Mouse (Mus musculus) ES-CJ7 (cell line): ENCODE measurements at regions not wholly inside any gene's neighbourhood (a gene's known extent, or its start where the extent isn't known, plus 50 kb on each side); places are given as distances from the start of the nearest gene placed in this dataset.

ENCODE experiments used
- DNase-seq: peaks from one replicate; pipeline ENCODE4 v3.0.0; 2011; ENCODE audit warnings: low read depth, low spot score

DNA sequence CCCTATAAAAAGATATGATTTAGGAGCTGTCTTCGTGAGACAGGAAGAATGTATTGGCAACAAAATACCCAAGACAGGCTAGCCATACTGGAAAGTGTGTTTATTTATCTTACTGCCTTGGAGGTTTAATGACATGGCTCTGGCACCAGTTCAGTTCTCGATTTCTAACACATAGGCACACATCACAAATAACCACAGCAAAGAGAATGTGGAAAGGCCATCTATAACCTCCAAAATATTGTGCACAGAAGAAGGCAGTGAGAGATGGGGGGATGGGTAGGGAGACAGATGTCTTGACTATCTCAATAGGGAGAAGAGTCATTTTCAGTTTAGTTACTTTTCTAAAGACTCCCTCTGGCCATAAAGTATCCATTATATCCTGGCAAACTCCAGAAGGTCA lies 90.5 kb downstream of the Minar1 start:
- no peak for DNase-seq

DNA sequence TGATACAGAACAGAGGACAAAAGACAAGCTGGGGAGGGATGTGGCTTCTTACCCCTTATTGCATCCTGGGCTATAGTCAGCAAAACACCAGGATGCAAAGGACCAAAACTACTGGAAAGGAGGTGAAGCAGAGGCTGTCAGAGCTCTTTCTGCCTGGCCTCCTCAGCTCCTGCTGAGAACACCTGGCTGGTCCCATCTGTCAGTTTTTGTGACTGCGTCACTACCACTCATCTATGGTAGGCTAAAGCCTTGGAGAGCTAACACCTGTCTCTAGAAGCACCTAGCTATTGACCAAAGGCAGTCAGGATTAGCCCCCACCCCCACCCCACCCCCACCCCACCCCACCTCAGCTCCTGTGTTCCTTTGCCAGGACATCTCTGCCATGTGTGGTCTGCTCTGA lies 98.8 kb downstream of the Minar1 start:
- DNase-seq = no peak

DNA sequence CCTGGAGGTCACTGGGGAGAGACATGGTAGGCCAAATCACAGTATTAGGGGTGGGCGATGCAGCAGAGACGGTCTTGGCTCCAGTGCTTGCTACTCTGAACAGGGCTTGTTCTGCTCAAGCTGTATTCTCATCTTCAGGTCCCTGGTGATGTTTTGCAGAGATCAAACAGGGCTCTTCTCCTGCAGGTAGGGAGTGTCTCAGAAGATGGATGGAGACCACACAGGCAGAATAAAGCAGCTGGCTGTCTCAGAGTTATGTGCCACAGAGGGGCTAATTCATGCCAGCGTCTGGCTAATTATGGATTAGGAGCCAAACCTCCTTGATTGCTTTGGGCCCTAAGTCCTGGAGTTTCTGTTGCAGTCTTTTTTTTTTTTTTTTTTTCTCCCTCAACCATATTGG lies 99.2 kb downstream of the Minar1 start:
- DNase-seq = no peak

DNA sequence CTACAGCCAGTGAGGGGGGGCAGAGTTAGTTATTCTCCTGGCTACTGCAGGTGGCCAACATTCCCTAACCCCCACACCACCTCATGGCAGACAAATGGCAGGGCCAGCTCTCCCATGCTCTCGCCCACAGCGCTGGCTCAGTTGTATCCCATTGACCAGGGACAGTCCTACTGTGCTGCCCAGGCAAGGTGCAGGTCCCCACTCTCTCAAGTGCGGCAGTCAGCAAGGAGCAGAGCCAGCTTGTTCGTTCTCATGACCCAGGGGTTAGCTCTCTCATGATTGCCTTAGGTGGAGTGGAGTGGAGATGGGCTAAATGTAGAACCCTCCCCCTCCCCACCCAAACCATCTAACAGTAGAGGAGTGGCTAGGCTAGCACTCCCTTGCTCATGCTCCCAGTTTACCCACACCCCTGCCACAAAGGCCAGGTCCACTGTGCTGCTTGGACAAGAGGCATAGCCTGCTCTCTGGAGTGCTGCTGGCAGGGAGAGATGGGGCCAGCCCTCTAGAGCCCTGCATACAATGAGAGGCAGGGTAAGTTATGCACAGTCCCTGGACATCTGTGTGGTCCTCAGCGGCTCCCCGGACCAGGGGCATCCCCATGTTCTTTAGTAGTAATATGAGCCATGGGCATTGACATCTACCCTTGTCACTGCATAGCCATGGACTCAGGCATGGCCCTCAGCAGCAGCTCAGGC lies 114.4 kb downstream of the Minar1 start:
- no peak for DNase-seq

DNA sequence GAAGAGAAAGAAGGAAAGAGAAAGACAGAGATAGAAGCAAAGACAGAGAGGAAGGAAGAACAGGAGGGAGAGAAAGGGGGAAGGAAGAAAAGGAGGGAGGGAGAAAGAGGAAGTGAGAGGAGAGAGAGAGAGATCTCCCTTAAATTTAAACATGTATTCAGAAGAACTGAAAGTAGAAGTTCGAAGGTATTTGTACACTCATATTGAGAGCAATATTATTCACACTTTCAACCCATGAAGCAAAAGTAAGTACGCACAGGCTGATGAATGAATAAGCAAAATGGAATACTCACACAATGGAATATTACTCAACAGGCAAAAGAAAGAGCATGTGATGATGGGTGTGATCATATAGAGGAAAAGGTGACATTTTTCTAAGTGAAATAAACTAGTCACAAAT lies 120.8 kb downstream of the Minar1 start:
- no peak for DNase-seq

DNA sequence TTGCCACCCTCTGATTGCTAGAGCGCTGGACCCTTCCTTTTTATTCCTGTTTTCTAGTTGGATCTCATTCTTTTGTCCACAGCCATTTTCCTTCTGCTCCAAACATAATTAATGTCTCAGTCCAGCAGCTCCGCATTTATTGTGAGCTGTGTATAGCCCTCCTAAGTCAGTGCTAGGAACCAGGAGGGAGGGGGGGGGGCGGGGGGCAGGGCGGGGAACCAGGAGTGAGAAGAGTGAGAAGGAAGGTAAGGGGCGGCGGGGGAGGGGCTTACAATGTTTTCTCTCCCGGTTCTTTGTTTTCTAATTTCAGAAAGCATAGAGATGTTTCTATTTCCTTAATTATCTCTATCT lies 125.6 kb downstream of the Minar1 start:
- no peak for DNase-seq

DNA sequence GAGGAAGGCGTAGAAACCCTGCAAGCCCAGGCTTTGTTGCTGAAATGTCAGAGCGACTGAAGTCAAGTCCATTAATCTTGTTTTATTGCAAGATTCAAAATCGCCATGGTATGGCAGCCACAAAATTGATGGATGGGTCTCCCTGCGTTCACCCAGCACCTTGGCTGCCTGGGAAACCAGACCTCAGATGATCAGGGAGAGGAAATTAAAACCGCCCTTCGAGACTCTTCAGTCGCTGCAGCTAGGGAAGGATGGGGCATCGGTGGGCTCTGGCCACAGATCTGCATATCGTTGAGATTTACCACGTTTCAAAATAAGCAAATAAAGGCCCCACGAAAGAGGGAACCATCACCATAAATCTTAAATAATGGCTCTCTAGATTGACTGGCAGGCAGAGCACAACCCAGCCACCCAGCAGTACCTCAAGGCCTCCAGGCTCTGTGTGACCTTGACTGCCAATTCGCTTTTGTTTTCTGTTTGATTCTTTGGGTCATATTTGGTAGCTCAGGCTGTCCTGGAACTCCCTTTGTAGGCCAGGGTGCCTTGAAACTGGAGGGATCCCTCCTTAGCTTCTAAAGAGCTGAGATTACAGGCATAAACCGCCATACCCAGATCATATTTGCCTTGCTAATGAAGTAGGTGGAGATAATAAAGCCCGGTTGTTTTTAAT lies 126.1 kb downstream of the Minar1 start:
- peak; percentile 14 for DNase-seq

DNA sequence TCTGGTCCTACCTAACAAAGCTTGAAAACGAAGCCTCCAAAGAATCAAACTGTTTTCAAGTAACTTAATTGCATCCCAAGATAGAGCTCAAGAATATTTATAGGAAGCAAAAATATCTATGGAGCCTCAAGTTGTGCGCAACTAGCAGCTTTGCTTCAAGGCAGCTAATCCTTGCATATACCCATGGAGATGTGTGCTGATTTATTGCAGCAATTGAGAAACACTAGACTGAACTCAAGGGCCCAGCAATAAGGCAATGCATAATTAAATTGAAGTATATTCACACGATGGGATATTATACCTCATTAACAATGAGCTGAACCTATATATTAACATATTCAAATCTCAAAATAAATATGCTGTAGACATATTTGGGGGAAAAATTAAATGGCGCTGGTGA lies 135.3 kb downstream of the Minar1 start:
- no peak for DNase-seq

DNA sequence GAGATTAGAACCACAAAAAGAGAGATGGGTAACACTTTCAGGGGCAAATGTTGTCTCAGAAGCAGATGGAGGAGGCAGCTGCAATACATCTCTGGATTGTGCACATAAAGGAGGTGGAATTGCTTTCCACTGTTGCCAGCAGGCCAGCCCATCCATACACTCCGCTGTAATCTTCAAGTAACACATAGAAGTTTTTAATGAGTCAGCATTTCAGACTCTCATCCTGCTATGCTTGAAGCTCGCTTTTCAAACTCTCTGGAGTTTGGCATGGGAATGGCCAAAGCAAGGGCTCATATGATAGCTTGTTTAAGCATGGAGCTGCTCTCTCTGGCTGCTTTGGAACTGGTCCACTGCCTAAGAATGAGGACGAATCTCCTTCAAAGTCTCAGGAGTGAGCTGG lies 143.5 kb downstream of the Minar1 start:
- DNase-seq = no peak

DNA sequence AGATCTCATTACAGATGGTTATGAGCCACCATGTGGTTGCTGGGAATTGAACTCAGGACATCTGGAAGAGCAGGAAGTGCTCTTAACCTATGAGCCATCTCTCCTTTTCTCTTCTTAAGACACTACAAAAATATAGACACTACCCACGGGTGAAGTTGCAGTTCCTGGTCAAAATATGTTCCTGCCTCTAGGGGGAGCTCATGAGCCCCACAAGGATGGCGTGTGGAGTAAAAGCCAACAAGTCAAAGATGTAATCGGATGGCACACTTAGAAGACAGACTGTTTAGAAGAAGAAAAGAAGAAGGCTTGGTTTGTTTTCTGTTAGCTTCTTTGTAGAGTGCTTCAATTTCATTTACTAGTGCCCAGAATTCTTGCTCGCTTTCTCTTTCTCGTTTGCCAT lies 161.7 kb downstream of the Minar1 start:
- DNase-seq = peak; percentile 60

DNA sequence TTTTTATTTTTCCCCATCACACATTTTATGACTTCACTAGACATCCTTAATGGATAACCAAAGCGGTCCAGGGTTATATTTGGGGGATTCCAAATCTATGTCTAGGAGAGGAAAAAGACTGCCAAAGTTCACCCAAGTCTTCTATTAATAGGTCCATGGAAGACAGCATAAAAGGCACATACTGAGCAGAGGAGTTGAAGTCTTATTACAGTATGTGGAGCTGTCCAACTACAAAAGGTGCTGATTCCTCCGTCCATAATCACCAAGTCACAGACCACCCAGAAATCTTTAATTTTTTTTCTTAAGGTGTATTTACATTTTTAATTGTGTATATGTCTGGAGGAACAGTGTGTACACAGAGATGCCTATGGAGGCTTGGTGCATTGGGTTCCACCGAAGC lies 166.3 kb downstream of the Minar1 start:
- DNase-seq = no peak

DNA sequence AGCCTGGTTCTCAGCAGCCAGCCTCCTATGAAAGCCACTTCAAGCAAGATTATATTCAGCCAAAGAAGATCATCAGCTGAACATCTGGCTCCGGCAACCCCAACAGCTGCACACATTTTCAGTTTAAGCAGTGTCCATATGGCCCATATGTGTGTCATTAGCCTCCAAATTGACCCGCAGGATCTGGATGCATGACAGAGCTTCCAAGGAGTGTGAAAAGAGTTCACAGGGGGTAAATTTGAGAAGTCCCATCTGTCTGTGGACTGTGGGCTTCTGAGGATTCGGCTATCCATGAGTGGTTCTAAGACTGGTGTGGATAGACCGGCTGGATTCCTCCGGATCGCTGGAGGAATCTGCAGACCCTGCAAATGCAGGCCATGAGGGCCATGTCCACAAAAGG lies 173.3 kb downstream of the Minar1 start:
- DNase-seq = no peak
